Mouse (Mus musculus): Measurements from ENCODE around the gene Abl1. TPM values are rescaled to one million over a fixed set of nuclear protein-coding genes. Genes with fewer than 3 reads are reported as not detected.

Abl1 gene
- 30.2 and 34.5 TPM in 2 replicates for polyA plus RNA-seq (2015; fragmentation: Nextera tagmentation; extraction: Ambion mirVana)

DNA sequence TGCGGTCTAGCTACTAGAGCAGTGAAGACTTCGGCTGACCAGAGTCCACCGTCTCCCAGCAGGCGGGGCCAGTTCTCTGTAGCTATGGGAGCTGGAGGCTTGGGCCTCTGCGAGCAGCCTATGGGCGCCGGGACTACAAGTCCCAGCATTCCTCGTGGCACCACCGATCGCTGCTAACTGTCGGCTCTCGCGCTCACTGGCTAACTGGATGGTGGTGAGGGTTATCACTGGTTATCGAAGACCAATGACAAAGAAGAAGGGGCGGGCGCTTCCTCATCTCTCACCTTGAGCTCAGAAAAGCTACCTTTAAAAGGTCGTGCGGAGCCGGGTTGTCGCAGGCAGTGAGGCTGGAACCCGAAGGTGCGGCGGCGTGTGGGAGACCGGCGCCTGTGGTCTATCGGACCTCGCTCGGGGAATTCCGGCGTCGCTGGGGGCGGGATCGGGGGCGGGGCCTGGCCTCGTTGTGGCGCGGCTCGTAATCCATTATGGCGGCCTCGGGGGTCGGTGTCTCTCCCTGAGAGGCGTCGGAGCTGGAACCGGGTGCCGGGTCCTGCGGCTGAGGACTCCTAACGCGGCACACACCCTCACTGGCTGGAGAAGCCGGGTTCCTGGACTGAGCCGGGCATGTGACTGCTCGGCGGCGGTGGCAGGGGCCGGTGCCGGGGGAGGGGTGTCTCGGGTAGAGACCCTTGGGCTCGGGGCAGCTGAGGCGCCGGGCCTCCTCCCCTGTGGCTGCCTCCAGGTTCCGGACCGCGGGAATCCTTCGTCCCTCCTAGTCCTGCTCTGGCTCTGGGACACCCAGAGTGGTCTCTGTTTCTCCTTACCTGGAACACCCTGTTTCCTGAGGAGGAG is at the start of gene Abl1:
Abl1 (plus strand) TSS at position 303 of the 852 bp plus-strand sequence.
- Histone ChIP-seq H3K27me3 (replicated peaks) (no peaks in the 10 kb centered on the region), H3K27ac (peak within 1 kb of the TSS; percentile 95), H3K4me3 (replicated peaks) (peak within 1 kb of the TSS; percentile 99), H3K36me3 (no peaks in the 10 kb centered on the region), H3K4me2 (peak within 1 kb of the TSS; percentile 76), H3K9ac (peak within 1 kb of the TSS; percentile 94), H3K4me1 (peaks cover 17% of the 10 kb centered on the region), H3K9me3 (no peaks in the 10 kb centered on the region)
- 0% methylated on average over 64 of the region's 64 CpGs for WGBS
- ATAC-seq (ENCODE audit: insufficient read depth, low FRiP score, low read depth): peak; percentile 99

DNA sequence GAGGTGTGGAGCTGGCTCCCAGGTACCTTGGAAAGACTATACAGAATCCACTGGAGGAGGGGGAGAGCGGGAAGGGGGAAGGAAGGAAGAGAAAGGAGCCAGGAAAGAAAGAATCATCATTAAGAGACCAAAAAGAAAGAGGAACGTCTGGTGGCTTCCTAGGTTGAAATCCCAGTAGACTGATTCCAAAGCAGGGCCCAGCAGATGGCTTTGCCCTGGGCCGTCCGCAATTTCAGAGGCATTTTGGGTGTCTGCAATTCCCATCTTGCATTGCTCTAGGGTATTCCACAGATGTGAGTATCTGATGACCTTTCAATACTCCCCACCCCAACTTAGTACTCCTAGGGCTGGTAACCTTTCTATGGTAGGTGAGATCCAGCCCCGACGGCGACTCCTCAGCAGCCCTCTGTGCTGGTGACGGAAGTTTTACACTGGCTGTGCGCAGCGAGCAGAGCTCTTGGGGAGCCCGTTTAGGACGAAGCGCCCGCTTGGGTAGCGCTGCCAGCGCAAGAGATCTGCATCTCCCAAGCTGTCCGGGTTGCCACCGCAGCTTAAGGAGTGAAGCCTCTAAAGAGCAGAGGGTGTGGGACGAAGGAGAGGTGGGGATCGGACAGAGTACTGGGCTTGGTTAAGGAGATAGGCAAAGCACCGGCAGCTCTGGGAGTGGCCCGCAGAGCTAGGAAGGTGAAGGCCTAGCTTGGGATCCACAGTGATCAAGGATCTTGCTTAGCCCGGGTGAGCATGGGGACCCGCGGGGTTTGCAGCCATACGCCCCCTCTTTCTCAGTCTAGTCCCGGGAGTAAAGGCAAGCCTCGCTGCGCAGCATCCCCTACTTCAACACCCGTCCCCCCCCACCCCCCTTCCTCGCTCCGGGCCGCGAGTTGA is 49.4 kb upstream of the Abl1 start:
- Histone ChIP-seq H3K9ac (no peak overlapping the region), H3K4me3 (replicated peaks) (no peak overlapping the region), H3K4me2 (no peak overlapping the region), H3K9me3 (no peaks in the 10 kb centered on the region), H3K27ac (no peak overlapping the region), H3K36me3 (no peaks in the 10 kb centered on the region), H3K27me3 (replicated peaks) (peaks cover 99% of the 10 kb centered on the region), H3K4me1 (peaks cover 40% of the 10 kb centered on the region)
- ATAC-seq (ENCODE audit: insufficient read depth, low FRiP score, low read depth): no peak
- 2% methylated on average over 34 of the region's 34 CpGs for WGBS

DNA sequence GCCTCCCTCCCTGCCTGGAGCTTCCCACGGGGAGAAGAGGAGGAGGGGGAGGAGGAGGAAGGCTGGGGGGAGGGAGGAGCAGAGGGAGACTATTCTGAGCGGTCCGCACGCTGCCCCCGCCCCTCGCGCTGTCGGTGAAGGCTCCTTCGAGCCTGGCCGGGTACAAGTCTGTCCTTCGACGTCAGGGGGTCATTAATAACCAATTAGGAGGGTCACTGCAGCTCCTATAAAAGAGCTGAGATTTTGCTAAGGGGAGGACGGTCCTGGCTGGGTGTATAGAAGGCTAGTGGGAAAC is 48.8 kb upstream of the Abl1 start:
- no peaks in the 10 kb centered on the region for H3K9me3 ChIP-seq
- no peak overlapping the region for H3K9ac ChIP-seq
- peaks cover 40% of the 10 kb centered on the region for H3K4me1 ChIP-seq
- no peak overlapping the region for H3K4me3 ChIP-seq (replicated peaks)
- WGBS: 0% methylated on average over 12 of the region's 13 CpGs
- no peak overlapping the region for H3K4me2 ChIP-seq
- H3K27ac ChIP-seq: no peak overlapping the region
- ATAC-seq (ENCODE audit: insufficient read depth, low FRiP score, low read depth): no peak
- no peaks in the 10 kb centered on the region for H3K36me3 ChIP-seq
- H3K27me3 ChIP-seq (replicated peaks): peaks cover 99% of the 10 kb centered on the region

DNA sequence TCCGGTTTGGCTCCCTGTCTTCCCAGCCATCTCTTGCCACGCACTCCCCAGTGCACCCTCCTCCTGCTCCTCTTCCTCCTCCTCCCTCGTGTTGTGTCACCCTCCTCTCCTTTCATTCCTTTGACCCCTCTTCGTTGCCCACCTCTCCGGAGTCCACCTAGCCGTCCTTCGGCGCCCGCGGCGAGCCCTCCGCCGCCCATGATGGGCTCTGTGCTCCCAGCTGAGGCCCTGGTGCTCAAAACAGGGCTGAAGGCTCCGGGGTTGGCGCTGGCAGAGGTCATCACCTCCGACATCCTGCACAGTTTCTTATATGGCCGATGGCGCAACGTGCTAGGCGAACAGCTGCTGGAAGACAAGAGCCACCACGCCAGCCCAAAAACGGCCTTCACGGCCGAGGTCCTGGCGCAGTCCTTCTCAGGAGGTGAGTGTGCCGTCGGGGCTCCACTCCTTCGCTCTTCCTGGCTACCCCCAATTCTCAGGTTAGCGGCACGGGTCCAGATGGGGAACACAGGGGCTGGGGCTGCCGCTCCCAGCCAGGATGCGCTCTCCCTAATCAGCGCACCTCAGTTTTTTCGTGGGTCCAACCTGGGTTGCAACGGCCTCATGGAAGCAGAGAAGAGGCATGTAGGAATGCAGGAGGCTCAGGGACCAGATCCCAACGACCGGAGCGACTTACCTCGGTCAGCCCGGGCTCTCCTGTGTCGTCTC is 48.1 kb upstream of the Abl1 start, which contains the start of gene Prdm12:
Prdm12 (plus strand) TSS at position 137 of the 708 bp plus-strand sequence.
- H3K4me1 ChIP-seq: peaks cover 40% of the 10 kb centered on the region
- H3K9ac ChIP-seq: no peak within 1 kb of the TSS
- H3K4me2 ChIP-seq: no peak within 1 kb of the TSS
- no peak within 1 kb of the TSS for H3K4me3 ChIP-seq (replicated peaks)
- 3% methylated on average over 41 of the region's 41 CpGs for WGBS
- no peaks in the 10 kb centered on the region for H3K36me3 ChIP-seq
- no peak for ATAC-seq (ENCODE audit: insufficient read depth, low FRiP score, low read depth)
- H3K27ac ChIP-seq: no peak within 1 kb of the TSS
- no peaks in the 10 kb centered on the region for H3K9me3 ChIP-seq
- H3K27me3 ChIP-seq (replicated peaks): peaks cover 99% of the 10 kb centered on the region

DNA sequence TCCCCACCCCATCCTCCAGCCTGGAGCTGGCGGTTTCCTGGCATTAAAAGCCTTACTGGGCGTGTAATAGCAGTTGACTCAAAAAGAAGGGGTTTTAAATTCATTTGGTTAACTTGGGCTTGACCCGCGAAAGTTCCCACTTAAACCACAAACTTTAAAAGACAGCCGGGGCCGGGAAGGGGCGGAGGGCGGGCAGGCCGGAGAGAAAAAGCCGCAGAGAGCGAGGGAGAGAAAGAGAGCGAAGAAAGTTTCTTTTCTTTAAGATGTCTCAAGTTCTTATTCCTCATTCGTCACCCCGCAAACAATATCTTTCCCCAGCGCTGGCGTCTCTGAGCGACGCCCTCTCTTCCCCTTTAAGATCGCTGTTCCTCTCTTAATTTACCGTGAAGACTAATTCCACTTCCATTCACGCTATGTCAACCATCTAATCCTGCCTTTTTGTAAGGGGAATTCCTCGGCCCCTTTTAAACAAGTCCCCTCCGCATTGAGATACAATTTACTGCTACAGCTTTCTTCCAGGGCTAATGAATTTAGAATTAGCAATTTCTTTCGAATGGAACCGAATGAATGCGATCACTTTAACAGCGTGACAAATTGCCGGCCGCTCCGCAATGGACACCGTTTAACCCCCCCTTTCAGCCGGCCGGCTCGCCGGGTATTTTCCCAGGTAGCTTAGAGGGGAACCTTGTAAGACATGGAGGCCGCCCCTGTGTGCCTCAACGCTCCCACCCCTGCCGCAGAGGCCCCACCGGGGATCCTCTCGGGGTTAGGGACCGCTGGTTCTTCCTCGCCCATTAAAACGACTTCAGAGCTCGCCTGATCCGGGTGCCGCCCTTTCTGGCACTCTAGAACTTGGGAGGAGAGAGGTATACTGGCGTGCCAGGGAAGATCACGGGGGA is 47.3 kb upstream of the Abl1 start:
- Histone ChIP-seq H3K9me3 (no peaks in the 10 kb centered on the region), H3K4me2 (no peak overlapping the region), H3K27me3 (replicated peaks) (peaks cover 96% of the 10 kb centered on the region), H3K9ac (no peak overlapping the region), H3K27ac (no peak overlapping the region), H3K4me3 (replicated peaks) (no peak overlapping the region), H3K36me3 (no peaks in the 10 kb centered on the region), H3K4me1 (peaks cover 36% of the 10 kb centered on the region)
- WGBS: under 1% methylated on average over 48 of the region's 48 CpGs
- no peak for ATAC-seq (ENCODE audit: insufficient read depth, low FRiP score, low read depth)

DNA sequence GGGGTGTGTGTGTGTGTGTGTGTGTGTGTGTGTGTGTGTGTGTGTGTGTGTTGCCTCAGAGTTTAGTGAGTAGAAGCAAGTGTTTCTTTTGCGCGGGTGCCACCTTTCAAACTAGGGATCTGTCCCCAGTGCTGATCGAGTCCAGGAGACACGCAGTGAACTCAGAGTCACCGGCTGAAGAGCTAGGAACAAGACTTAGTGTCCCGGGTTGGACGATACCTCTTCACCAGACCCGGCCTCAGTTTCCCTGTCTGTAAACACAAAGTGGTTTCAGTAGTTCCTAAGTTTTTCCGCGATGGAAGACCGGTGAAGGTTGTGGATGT is 46.7 kb upstream of the Abl1 start:
- H3K27ac ChIP-seq: no peak overlapping the region
- no peak for ATAC-seq (ENCODE audit: insufficient read depth, low FRiP score, low read depth)
- no peak overlapping the region for H3K9ac ChIP-seq
- no peak overlapping the region for H3K4me3 ChIP-seq (replicated peaks)
- H3K27me3 ChIP-seq (replicated peaks): peaks cover 97% of the 10 kb centered on the region
- no peaks in the 10 kb centered on the region for H3K9me3 ChIP-seq
- H3K36me3 ChIP-seq: no peaks in the 10 kb centered on the region
- H3K4me2 ChIP-seq: no peak overlapping the region
- WGBS: under 1% methylated on average over 11 of the region's 11 CpGs
- peaks cover 30% of the 10 kb centered on the region for H3K4me1 ChIP-seq

DNA sequence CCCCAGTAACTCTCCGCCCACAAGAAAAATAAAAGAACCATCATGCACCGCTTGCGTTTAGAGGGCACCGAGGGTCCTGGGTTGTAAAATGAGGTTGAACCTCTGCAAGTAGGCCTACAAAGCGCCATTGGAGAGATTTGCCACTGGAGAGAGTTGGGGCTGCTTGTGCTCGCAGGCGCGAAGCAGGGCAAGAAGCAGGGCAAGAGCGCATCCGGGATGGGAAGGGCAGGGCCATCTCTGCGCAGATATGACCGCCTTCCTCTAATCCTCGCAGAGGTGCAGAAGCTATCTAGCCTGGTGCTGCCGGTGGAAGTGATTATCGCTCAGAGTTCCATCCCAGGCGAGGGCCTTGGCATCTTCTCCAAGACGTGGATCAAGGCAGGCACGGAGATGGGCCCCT is 46.2 kb upstream of the Abl1 start:
- H3K27me3 ChIP-seq (replicated peaks): peaks cover 97% of the 10 kb centered on the region
- H3K9ac ChIP-seq: no peak overlapping the region
- H3K27ac ChIP-seq: no peak overlapping the region
- H3K4me2 ChIP-seq: no peak overlapping the region
- H3K36me3 ChIP-seq: no peaks in the 10 kb centered on the region
- H3K4me3 ChIP-seq (replicated peaks): no peak overlapping the region
- WGBS: 6% methylated on average over 18 of the region's 18 CpGs
- H3K4me1 ChIP-seq: peaks cover 25% of the 10 kb centered on the region
- no peaks in the 10 kb centered on the region for H3K9me3 ChIP-seq
- no peak for ATAC-seq (ENCODE audit: insufficient read depth, low FRiP score, low read depth)

DNA sequence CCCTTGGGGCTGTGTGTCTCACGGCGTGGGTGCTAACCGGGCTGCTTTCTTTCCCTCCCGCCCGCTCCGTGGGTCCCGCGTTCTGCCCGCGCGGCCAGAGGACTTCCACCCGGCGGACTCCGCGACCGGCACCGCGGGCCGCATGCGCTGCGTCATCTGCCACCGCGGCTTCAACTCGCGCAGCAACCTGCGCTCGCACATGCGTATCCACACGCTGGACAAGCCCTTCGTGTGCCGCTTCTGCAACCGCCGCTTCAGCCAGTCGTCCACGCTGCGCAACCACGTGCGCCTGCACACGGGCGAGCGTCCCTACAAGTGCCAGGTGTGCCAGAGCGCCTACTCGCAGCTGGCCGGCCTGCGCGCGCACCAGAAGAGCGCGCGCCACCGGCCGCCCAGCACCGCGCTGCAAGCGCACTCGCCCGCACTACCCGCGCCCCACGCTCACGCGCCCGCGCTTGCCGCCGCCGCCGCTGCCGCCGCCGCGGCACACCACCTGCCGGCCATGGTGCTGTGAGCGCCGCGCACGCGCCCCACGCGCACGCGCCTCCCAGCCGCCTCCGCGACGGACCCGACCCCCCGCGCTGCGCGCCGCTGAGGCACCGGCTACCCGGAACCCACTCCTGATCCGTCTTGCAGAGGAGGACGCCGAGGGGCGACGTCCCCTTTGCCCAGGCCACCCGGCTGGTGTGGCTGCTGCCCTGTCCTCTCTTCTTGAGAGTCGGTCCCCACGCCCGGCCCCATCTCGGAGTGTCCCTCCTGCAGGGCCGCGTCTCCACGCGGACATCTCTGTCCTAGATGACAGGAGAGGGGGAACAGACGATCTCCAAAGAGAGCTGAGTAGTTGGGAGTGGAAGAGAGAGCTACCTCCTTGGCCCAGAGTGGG is 34.0 kb upstream of the Abl1 start:
- H3K27ac ChIP-seq: no peak overlapping the region
- H3K36me3 ChIP-seq: no peaks in the 10 kb centered on the region
- ATAC-seq (ENCODE audit: insufficient read depth, low FRiP score, low read depth): no peak
- peak overlapping the region; percentile 52 for H3K4me3 ChIP-seq (replicated peaks)
- under 1% methylated on average over 105 of the region's 109 CpGs for WGBS
- H3K27me3 ChIP-seq (replicated peaks): peaks cover 72% of the 10 kb centered on the region
- H3K4me1 ChIP-seq: peaks cover 11% of the 10 kb centered on the region; the same call in 1 of the 2 replicates
- no peak overlapping the region for H3K9ac ChIP-seq
- H3K4me2 ChIP-seq: peak overlapping the region; percentile 99
- H3K9me3 ChIP-seq: no peaks in the 10 kb centered on the region

DNA sequence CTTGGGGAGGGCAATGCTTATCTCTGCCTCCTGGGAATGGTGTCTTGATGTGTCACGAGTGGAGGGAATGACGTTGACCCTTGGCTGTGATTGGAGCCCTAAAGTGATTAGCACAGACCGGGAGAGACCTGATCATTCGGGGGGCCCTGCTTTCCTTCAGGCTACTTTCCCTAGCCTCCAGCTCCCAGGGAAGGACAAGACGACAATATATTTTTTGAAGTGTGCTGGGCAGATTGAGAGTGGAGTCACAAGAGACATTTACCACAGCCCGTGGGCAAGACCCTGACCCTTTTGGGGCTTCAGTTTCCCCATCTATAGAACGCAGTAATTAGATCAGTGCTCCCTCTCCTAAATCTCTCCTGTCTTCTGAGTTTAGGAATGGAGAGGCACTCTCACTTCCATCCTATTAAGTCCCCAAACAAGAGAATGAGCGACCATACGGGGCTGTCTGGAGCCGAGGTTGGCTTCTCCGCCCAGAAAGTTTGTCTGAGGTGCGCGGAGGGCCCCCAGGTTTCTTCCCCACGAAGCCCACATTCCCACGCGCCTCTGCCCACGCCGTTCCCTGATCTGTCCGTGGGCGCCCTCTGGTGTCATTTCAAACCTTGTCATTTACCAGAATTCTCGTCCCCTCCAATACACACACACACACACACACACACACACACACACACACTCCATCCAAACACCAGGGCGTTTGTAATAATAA is 33.2 kb upstream of the Abl1 start:
- Histone ChIP-seq H3K9me3 (no peaks in the 10 kb centered on the region), H3K36me3 (no peaks in the 10 kb centered on the region), H3K9ac (no peak overlapping the region), H3K27ac (no peak overlapping the region), H3K4me1 (peaks cover 11% of the 10 kb centered on the region; the same call in 1 of the 2 replicates), H3K27me3 (replicated peaks) (peaks cover 64% of the 10 kb centered on the region), H3K4me2 (peak overlapping the region; percentile 99), H3K4me3 (replicated peaks) (peak overlapping the region; percentile 52)
- WGBS: 4% methylated on average over 22 of the region's 22 CpGs
- ATAC-seq (ENCODE audit: insufficient read depth, low FRiP score, low read depth): no peak

DNA sequence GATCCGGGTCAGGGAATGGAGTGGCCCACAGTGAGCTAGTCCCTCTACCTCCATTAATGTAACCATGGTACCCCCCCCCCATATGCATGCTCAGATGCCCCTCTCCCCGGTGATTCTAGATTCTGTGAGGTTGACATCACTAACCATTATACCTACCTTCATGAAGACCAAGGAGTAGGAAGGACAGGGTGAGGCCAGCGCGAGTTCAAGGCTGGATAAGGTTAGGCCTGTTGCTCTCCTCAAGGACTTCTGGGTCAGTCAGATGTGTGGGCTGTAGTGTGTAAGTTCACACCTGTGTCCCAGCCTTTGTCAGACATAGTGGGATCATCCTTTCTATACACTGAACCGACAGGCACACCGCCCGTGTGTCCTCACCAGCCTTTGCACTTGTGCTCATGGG is 31.8 kb upstream of the Abl1 start:
- no peak overlapping the region for H3K4me2 ChIP-seq
- H3K27me3 ChIP-seq (replicated peaks): peaks cover 54% of the 10 kb centered on the region
- no peak overlapping the region for H3K4me3 ChIP-seq (replicated peaks)
- no peak overlapping the region for H3K9ac ChIP-seq
- H3K9me3 ChIP-seq: no peaks in the 10 kb centered on the region
- 84% methylated on average over 7 of the region's 7 CpGs for WGBS
- peaks cover 11% of the 10 kb centered on the region; the same call in 1 of the 2 replicates for H3K4me1 ChIP-seq
- no peaks in the 10 kb centered on the region for H3K36me3 ChIP-seq
- ATAC-seq (ENCODE audit: insufficient read depth, low FRiP score, low read depth): no peak
- no peak overlapping the region for H3K27ac ChIP-seq

All from stomach, embryonic 15.5 days (tissue).